Mouse (Mus musculus) bone marrow, adult 2 months (tissue): ENCODE measurements around the gene Ostf1.

Experiments
- CTCF ChIP-seq: fragments of 200-500 bp; IDR thresholded peaks from 2 replicates; pipeline ENCODE4 v1.5.1; 2011; ENCODE audit warnings: low read length, control low read depth; ENCODE audit not compliant: control insufficient read depth, insufficient read depth
- POLR2A ChIP-seq: fragments of 200-500 bp; IDR thresholded peaks from 2 replicates; pipeline ENCODE4 v1.6.1; 2011; ENCODE audit warnings: low read depth, mild to moderate bottlenecking, control low read depth, low read length, borderline replicate concordance; ENCODE audit not compliant: control insufficient read depth

DNA sequence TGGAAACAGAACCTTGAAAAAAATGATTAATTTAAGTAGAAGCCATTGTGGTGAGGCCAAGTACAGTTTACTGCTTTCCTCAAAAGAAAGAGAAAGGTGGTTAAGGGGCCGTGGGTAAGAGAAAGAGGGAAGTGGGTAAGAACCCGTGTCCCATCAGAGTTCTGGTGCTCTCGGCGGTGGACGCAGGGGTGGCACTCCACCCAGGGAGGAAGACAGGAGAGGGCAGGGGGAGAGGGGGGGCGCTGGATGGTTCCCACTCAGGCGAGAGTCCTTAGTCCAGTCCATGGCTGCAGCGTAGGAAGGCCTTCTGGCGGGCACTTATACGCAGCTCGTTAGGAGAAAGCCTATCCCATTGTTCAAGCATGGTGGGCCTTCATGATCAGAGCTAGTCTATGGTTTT is 64.1 kb downstream of the Ostf1 start:
- TF ChIP-seq POLR2A = no peak
- no peak for TF ChIP-seq CTCF
